Mouse (Mus musculus): ENCODE measurements around the gene Pdzd7. TPM values are rescaled to one million over a fixed set of nuclear protein-coding genes. Genes with fewer than 3 reads are reported as not detected.

Gene Pdzd7
- total RNA-seq, 2 experiments from 2014 or later, result 0.13 to 0.48 TPM

GRCm38 (mm10) chr19:45013581-45014225 lies 31.8 kb downstream of the Pdzd7 start:
- DNase-seq (ENCODE audit: low spot score in 2 of 2), result no peak

- DNase-seq (ENCODE audit: low spot score in 2 of 2), result no peak
Observed at GRCm38 (mm10) chr19:45012636-45013035, 32.9 kb downstream of the Pdzd7 start.

GRCm38 (mm10) chr19:45012219-45012618 lies 33.3 kb downstream of the Pdzd7 start:
- no peak for DNase-seq (ENCODE audit: low spot score in 2 of 2)

GRCm38 (mm10) chr19:45010646-45011045 lies 34.9 kb downstream of the Pdzd7 start:
- DNase-seq (ENCODE audit: low spot score in 2 of 2), result no peak

- DNase-seq (ENCODE audit: low spot score in 2 of 2), result peak; percentile 40 to 48
Observed at GRCm38 (mm10) chr19:45007425-45008191, 37.9 kb downstream of the Pdzd7 start.

GRCm38 (mm10) chr19:45007021-45007420 lies 38.5 kb downstream of the Pdzd7 start:
- DNase-seq (ENCODE audit: low spot score in 2 of 2), result no peak

GRCm38 (mm10) chr19:45005957-45006712 lies 39.4 kb downstream of the Pdzd7 start, which contains the start of gene Mrpl43:
Mrpl43 (minus strand) TSS chr19:45006442.
- peak; percentile 98 for DNase-seq (ENCODE audit: low spot score in 2 of 2)

- DNase-seq (ENCODE audit: low spot score in 2 of 2), result peak in 1 of 2 experiments; percentile 53
Observed at GRCm38 (mm10) chr19:45005444-45005843, 40.1 kb downstream of the Pdzd7 start, which contains the start of gene Twnk. Twnk (plus strand) TSS chr19:45005663.

GRCm38 (mm10) chr19:45003740-45004516 lies 41.6 kb downstream of the Pdzd7 start:
- no peak for DNase-seq (ENCODE audit: low spot score in 2 of 2)

GRCm38 (mm10) chr19:45002301-45002700 lies 43.2 kb downstream of the Pdzd7 start:
- no peak for DNase-seq (ENCODE audit: low spot score in 2 of 2)

- no peak for DNase-seq (ENCODE audit: low spot score in 2 of 2)
Observed at GRCm38 (mm10) chr19:44999647-45000046, 45.9 kb downstream of the Pdzd7 start.

GRCm38 (mm10) chr19:44997786-44998185 lies 47.7 kb downstream of the Pdzd7 start:
- DNase-seq (ENCODE audit: low spot score in 2 of 2), result no peak

- DNase-seq (ENCODE audit: low spot score in 2 of 2), result no peak
Observed at GRCm38 (mm10) chr19:44992712-44993111, 52.8 kb downstream of the Pdzd7 start.

GRCm38 (mm10) chr19:44992246-44992645 lies 53.3 kb downstream of the Pdzd7 start:
- DNase-seq (ENCODE audit: low spot score in 2 of 2), result no peak

GRCm38 (mm10) chr19:44991031-44991430 lies 54.5 kb downstream of the Pdzd7 start:
- no peak for DNase-seq (ENCODE audit: low spot score in 2 of 2)

GRCm38 (mm10) chr19:44989567-44990495 lies 55.7 kb downstream of the Pdzd7 start:
- DNase-seq (ENCODE audit: low spot score in 2 of 2), result no peak

- peak in 1 of 2 experiments; percentile 45 for DNase-seq (ENCODE audit: low spot score in 2 of 2)
Observed at GRCm38 (mm10) chr19:44988831-44989566, 56.5 kb downstream of the Pdzd7 start, which contains the start of gene Sema4g. Sema4g (plus strand) TSS chr19:44989101.

GRCm38 (mm10) chr19:44988321-44988720 lies 57.2 kb downstream of the Pdzd7 start:
- no peak for DNase-seq (ENCODE audit: low spot score in 2 of 2)

GRCm38 (mm10) chr19:44987851-44988250 lies 57.7 kb downstream of the Pdzd7 start:
- DNase-seq (ENCODE audit: low spot score in 2 of 2), result no peak
